Mouse (Mus musculus): ENCODE measurements around the gene Rcan1. TPM values are rescaled to one million over a fixed set of nuclear protein-coding genes. Genes with fewer than 3 reads are reported as not detected.

The Rcan1 gene
- polyA plus RNA-seq, 1 experiment: 24.9 TPM

DNA sequence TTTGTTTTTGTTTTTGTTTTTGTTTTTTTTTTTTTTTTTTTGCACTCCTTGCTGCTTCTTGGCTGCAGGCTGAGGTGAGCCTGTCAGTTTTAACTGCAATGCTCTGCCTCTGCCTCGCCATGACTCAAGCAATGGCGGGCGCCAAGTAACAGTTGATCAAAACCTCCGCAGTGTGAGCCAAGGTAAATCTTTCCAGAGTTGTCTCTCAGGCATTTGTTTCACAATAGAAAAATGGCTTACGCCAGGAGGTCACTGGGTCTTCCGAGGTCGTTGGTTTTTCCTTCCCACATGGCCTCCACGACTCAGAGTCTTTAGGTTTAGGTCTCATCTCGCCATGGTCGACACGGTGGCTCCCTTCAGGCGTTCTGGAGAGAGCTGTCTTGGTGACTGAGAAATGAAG lies 117.4 kb downstream of the Rcan1 start:
- DNase-seq (ENCODE audit: low spot score): no peak

DNA sequence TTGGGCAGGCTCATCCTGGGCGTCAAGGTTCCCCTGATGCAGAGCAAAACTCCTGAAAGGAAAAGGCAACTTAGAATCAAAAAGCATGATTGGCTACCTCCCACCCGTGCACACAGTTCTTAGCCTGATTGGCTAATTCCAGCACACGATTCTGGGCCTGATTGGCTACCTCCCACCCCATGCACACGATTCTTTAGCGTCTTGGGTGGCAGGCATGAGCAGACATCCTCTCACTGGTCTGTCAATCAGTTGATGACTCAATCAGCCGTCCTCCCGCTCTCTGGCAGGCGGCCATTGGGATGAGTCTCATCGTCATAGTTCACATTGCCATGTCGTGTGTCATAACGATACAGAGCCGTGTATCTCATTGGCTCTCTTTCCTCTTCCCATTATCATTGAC lies 121.7 kb downstream of the Rcan1 start:
- no peak for DNase-seq (ENCODE audit: low spot score)

DNA sequence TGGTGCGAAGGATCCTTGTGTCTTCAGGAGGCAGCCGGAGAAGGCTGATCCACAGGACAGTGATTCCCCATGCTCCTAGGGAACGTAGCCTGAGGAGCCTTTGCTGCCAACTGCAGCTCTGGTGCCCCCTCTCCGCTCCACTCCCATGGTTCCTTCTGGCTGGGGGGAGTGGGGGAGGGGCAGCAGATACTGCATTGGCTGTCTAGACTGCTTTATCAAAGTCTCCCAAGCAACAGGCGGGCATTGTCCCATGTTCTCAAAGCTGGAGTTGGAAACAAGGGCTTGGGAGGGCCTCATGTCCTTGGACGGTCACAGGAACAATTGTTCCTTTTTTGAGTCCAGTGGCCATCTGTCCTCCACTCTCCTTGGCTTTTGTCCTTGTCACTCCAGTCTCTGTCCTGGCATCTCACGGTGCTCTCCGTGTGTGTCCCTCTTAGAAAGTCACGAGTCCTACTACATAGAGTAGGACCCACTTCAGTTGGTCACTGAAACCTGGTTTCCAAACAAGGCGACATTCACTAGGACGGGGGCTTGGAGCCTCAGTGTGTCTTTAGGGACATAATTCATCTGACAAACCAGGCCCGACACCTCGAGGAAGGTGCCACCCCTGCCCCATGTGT lies 124.3 kb downstream of the Rcan1 start:
- no peak for DNase-seq (ENCODE audit: low spot score)

DNA sequence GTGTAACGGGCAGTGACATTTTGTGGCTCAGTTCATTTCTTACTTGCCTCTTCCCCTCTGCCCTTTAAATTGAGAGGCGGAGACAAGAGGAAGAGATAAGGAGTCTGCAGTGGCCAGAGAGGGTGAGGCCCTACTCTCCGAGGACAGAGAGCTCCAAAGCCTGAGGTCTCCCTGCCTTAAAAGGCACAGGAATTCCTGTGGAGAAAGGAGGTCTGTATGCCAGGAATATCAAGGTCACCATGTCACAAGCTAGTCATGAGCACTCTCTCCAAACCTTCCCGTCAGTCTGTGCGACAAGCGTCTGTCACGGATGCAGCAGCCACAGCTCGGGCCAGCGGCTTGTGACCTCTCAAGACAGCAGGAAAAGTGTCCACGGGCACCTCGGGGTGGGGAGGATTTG lies 125.5 kb downstream of the Rcan1 start:
- no peak for DNase-seq (ENCODE audit: low spot score)

Other genes with a start within 250 kb of the Rcan1 start
- not detected in 2 replicates for gene Kcne2, start 178.5 kb downstream of the Rcan1 start, polyA plus RNA-seq (2012; rRNA removed)
- 60.7 and 70.4 TPM in 2 replicates for gene Smim11, start 169.6 kb downstream of the Rcan1 start, polyA plus RNA-seq (2012; rRNA removed)
- gene Fam243, start 149.4 kb downstream of the Rcan1 start, polyA plus RNA-seq (2012; rRNA removed): not detected in 2 replicates
- gene Kcne1, start 111.4 kb downstream of the Rcan1 start, polyA plus RNA-seq (2012; rRNA removed): 9.8 and 10.2 TPM in 2 replicates
- gene Clic6, start 14.9 kb upstream of the Rcan1 start, polyA plus RNA-seq (2012; rRNA removed): 0.25 and 0.27 TPM in 2 replicates

All from urinary bladder, adult 2 months (tissue).